In genomic region chr4:44016071-44016470, GRCm38 (mm10) we compare ENCODE assay signal across 22 mouse cellular contexts. TPM values are rescaled to one million over a fixed set of nuclear protein-coding genes. Genes with fewer than 3 reads are reported as not detected.
DNase-seq lines count a peak whose midpoint lies in the region; ATAC-seq and TF ChIP-seq lines count a peak whose summit lies in the region.
"Had no signal": no experiment of that assay in that cellular context is flagged by ENCODE, and none has a peak within 500 bp of the region (broad histone marks: within the 10 kb centered on the region; RNA-seq: fewer than 3 reads in every experiment).

No protein-coding gene starts in this region.

- H3K27me3 ChIP-seq in liver, embryonic 11.5 days (replicated peaks; ENCODE audit: control insufficient read depth, insufficient read depth, low read length) = no peaks in the 10 kb centered on the region
- H3K27me3 ChIP-seq in splenic B cell, adult 2 months (ENCODE audit: control insufficient read depth, insufficient read depth, low read length, poor library complexity, severe bottlenecking) = no peaks in the 10 kb centered on the region

- no peaks in the 10 kb centered on the region for H3K9me3 ChIP-seq in liver, embryonic 11.5 days (ENCODE audit: control insufficient read depth, low read length)

- no peak for TF ChIP-seq CTCF in layer of hippocampus, adult 2 months (conservative IDR thresholded peaks at IDR 0.05)

- peak; percentile 34 for DNase-seq in layer of hippocampus, adult 9-11 months
- DNase-seq in layer of hippocampus, adult 2 months (ENCODE audit: low spot score in 2 of 2) = no peak
- DNase-seq in urinary bladder, postnatal 10 days (ENCODE audit: low spot score) = peak; percentile 3
- DNase-seq in urinary bladder, postnatal 36 days (ENCODE audit: low spot score in 2 of 2) = no peak
- no peak for DNase-seq in liver, embryonic 11.5 days (ENCODE audit: low spot score)
- peak; percentile 67 for DNase-seq in splenic B cell, adult 2 months (ENCODE audit: low read depth, low spot score)
- DNase-seq in right cerebral cortex, adult 18-20 months = no peak
- DNase-seq: adrenal gland, postnatal 10 days; cerebellum, adult 8-10 months; thymus, postnatal 36 days had no signal

- no peak for ATAC-seq in liver, embryonic 11.5 days (replicated peaks; ENCODE audit: low FRiP score)
- no peak for ATAC-seq in inflammation-experienced regulatory T-cells, adult 6 months

- no peak overlapping the region for H3K9ac ChIP-seq in liver, embryonic 11.5 days (ENCODE audit: low read depth, low read length)
- H3K9ac ChIP-seq: hindbrain, embryonic 14.5 days had no signal

- 58% methylated on average over 4 of the region's 4 CpGs for WGBS in liver, embryonic 11.5 days

- H3K4me1 ChIP-seq in liver, embryonic 11.5 days (replicated peaks; ENCODE audit: control insufficient read depth, insufficient read depth, low read length) = peaks cover 14% of the 10 kb centered on the region

- H3K36me3 ChIP-seq in liver, embryonic 11.5 days (ENCODE audit: control insufficient read depth, insufficient read depth, low read length) = peaks cover 12% of the 10 kb centered on the region
- peaks cover 11% of the 10 kb centered on the region; the same call in 1 of the 2 replicates for H3K36me3 ChIP-seq in splenic B cell, adult 2 months (ENCODE audit: control insufficient read depth, insufficient read depth, low read length, poor library complexity, severe bottlenecking)

- no peak overlapping the region for H3K4me3 ChIP-seq in layer of hippocampus, adult 2 months
- H3K4me3 ChIP-seq in liver, embryonic 11.5 days (ENCODE audit: low read depth, low read length) = no peak overlapping the region

- H3K4me2 ChIP-seq in liver, embryonic 11.5 days = peak overlapping the region; percentile 7
- H3K4me2 ChIP-seq: hindbrain, embryonic 14.5 days had no signal

- no peak overlapping the region for H3K27ac ChIP-seq in layer of hippocampus, adult 2 months
- H3K27ac ChIP-seq in liver, embryonic 11.5 days (ENCODE audit: low read depth, low read length) = no peak overlapping the region
- H3K27ac ChIP-seq: hindbrain, embryonic 14.5 days had no signal

RNA-seq across cellular contexts. Expression of gene Clta, which starts 11.8 kb away (rescaled TPM):
- total RNA-seq in layer of hippocampus, adult 2 months (2021) = 100 to 1,000 TPM; 285 to 293 TPM
- 215 and 216 TPM in 2 replicates for polyA plus RNA-seq in liver, embryonic 11.5 days (2014; fragmentation: Nextera tagmentation; extraction: Ambion mirVana)
- polyA plus RNA-seq in inflammation-experienced regulatory T-cells, adult 6 months (2017; shearing (Covaris generic)) = 100 to 1,000 TPM in 1 of 3 experiments, 10 to 100 TPM in 2; 89.3 to 100 (median 91.5) TPM

RNA-seq across cellular contexts. Expression of gene Ccin, which starts 32.8 kb away (rescaled TPM):
- total RNA-seq in layer of hippocampus, adult 2 months (2021) = not detected
- polyA plus RNA-seq in liver, embryonic 11.5 days (2014; fragmentation: Nextera tagmentation; extraction: Ambion mirVana) = not detected in 2 replicates
- polyA plus RNA-seq in inflammation-experienced regulatory T-cells, adult 6 months (2017; shearing (Covaris generic)) = not detected
- total RNA-seq: adrenal gland, postnatal 10 days; gastrocnemius, adult 8-10 months; heart, adult 8-10 months; layer of hippocampus, postnatal 14 days; left cerebral cortex, postnatal 36 days; megakaryocyte-erythroid progenitor cell, adult 5-6 weeks had no signal
- polyA plus RNA-seq: embryonic facial prominence, embryonic 14.5 days; heart, postnatal 0 days; liver, embryonic 16.5 days; midbrain, postnatal 0 days; neural tube, embryonic 11.5 days had no signal

RNA-seq across cellular contexts. Expression of gene Glipr2, which starts 58.9 kb away (rescaled TPM):
- total RNA-seq in layer of hippocampus, adult 2 months (2021) = 1 to 10 TPM; 2.5 to 2.7 TPM
- 71.4 and 81.6 TPM in 2 replicates for polyA plus RNA-seq in liver, embryonic 11.5 days (2014; fragmentation: Nextera tagmentation; extraction: Ambion mirVana)
- polyA plus RNA-seq in inflammation-experienced regulatory T-cells, adult 6 months (2017; shearing (Covaris generic)) = 100 to 1,000 TPM; 153 to 302 (median 185) TPM

Comparison
In these comparisons a context has a peak if more than half of its experiments do, and no peak if none do; other contexts are left out.
1. DNase-seq: peak in layer of hippocampus, adult 9-11 months (single experiment), urinary bladder, postnatal 10 days (single experiment) and splenic B cell, adult 2 months (single experiment); none in layer of hippocampus, adult 2 months (0 of 2), urinary bladder, postnatal 36 days (0 of 2), liver, embryonic 11.5 days (single experiment) and right cerebral cortex, adult 18-20 months (single experiment).